Mouse (Mus musculus): Measurements from ENCODE around the gene Il17re.

Il17re gene

DNA sequence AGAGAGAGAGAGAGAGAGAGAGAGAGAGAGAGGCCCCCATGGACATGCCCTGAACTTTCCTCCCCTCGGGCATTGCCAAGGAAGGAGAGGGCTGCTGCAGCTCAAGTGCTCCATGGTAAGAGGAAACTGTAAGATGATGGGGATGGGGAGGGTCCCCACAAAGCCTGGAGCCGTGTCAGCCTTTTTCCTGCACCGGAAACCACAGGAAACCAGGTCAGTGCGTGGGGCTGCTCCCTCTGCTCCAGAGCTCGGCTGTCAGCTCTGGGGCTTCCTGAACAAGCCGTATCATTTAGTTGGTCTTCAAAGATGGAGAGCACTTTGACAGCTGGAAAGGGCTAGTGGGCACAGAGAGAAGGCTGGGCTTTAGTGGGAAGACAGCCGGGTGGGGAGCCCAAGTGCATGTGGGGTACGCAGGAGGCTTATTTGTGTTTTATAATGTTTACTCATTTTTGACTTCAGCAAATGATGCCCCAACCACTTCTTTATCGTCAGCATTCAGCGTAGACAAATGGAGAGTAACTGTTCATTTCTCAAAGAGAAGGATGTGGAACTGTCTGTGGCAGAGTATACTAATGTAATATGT lies at the start of gene Il17re:
Gene Il17re (plus strand): TSS at position 533 of the 583 bp plus-strand sequence.
- in situ Hi-C loops (cut with MboI, MseI), result no loop called here

GRCm38 (mm10) chr6:113410001-113410400 lies 48.3 kb upstream of the Il17re start:
- in situ Hi-C loops (cut with MboI, MseI), result loop anchor here (25.0 kb wide), 1 partner anchor 652 kb away; no protein-coding TSS in a partner anchor

- in situ Hi-C loops (cut with MboI, MseI), result loop anchor here (25.0 kb wide), 1 partner anchor 646 kb away; no protein-coding TSS in a partner anchor
Measured at GRCm38 (mm10) chr6:113416416-113416815, 41.9 kb upstream of the Il17re start.

GRCm38 (mm10) chr6:113418441-113419198 lies 39.7 kb upstream of the Il17re start:
- in situ Hi-C loops (cut with MboI, MseI), result loop anchor here (25.0 kb wide), 1 partner anchor 644 kb away; no protein-coding TSS in a partner anchor

DNA sequence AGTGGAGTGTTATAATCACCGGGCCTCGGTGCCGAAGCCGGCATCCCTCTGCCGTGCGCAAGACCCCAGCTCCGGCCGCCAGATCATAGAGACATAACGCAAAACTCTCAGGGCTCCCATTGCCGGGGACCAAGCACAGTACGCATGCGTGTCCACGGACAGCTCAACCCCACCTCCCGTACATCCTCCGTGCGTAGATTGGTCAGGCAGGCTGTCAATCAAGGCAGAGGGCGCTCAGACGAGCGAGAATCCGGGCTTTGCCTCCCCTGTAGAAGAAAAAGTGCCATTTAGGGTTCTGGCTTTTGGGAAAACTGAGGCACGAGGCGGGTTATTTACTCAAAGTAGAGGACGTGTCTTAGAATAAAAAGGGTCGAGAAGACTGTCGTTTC lies 39.1 kb upstream of the Il17re start, which contains the start of gene Rpusd3:
Gene Rpusd3 (minus strand): TSS at position 142 of the 389 bp plus-strand sequence.
- in situ Hi-C loops (cut with MboI, MseI), result loop anchor here (25.0 kb wide), 1 partner anchor 643 kb away; no protein-coding TSS in a partner anchor

GRCm38 (mm10) chr6:113423000-113423399 lies 35.3 kb upstream of the Il17re start:
- in situ Hi-C loops (cut with MboI, MseI), result loop anchor here (25.0 kb wide), 1 partner anchor 639 kb away; no protein-coding TSS in a partner anchor

DNA sequence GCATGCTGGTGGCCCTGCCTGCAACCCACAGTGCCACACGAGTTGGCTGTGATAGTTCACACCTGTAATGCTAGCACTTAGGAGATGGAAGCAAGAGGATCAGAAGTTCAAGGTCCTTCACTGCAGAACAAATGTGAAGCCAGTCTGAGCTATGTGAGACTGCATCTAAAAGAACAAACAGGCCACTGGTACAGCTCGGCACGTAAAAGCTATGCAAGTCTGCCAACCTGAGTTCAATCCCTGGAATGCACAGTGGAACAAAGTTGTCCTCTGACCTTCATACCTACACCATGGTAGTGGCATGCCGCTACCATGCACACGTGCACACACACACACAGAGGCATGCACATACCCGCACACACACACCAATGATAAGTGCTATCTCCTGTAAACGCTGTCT lies 34.1 kb upstream of the Il17re start:
- in situ Hi-C loops (cut with MboI, MseI), result loop anchor here (25.0 kb wide), 1 partner anchor 638 kb away; no protein-coding TSS in a partner anchor

GRCm38 (mm10) chr6:113426696-113427095 lies 31.6 kb upstream of the Il17re start:
- in situ Hi-C loops (cut with MboI, MseI), result no loop called here

DNA sequence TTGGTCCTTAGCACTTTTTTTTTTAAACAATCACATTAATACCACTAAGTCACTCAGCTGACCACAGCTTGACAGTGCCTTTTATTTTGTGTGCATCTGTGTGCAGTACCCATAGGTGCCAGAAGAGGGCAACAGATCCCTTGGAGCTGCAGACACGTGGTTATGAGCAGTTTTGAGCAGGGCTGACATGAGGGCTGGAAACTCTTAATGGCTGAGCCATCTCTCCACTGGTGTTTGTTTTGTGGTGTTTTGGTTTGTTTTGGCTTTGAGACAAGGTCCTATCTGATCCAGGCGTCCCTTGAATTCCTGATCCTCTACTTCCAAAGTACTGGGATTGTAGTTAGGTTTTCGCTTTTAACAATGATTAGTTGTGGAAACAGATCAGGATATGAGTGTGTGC lies 30.9 kb upstream of the Il17re start:
- in situ Hi-C loops (cut with MboI, MseI), result no loop called here

DNA sequence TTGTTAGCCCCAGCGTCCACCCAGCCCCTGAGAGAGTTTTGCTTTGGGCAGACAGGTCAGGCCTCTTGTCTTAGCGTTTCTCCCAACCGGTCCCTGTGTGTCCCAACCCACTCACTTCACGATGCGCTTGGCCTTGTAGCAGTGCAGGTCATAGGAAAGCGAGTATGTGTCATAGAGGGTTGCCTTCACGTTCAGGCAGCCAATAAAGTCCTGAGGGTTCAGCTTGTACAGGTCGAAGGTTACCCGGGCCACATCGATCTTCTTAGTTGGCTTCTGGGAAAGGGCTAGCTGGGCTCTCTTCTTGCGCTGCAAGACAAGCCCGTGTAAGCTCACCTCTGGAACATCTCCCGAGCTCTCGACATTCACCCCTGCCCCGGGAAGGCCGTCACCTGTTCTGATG lies 30.3 kb upstream of the Il17re start:
- in situ Hi-C loops (cut with MboI, MseI), result no loop called here

DNA sequence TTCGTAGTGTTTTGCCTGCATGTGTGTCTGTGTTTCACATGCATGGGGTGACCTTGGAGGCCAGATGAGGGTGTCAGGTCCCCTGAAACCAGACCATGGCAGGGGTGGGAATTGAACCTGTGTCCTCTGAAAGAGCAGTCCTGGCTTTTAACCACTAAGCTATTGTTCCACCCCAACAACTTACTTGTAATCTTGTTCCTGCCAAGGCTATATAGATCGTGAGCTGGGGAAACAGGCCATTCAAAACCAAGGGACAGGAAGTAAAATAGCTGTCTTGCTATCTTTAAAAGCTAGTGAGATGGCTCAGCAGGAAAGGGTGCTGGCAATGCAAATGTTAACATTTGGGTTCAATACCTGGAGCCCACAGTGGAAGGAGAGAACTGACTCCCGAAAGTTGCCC lies 28.3 kb upstream of the Il17re start:
- in situ Hi-C loops (cut with MboI, MseI), result no loop called here

DNA sequence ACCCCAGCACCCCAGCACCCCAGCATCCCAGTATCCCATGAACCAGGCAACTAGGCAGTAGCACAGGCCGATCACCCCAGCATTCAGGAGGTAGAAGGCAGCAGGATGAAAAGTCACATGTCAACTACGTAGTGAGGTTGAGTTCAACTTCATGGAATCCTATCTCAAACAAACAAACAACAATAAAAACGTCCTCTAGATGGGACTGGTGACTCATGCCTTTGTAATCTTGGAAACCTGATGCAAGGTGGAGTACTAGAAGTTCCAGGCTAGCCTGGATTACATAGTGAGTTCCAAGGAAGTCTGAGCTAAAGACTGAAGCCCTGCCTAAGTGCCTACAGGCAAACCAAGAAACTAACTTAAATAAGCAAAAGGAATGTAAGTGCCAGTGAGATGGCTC lies 27.4 kb upstream of the Il17re start:
- in situ Hi-C loops (cut with MboI, MseI), result no loop called here

GRCm38 (mm10) chr6:113431801-113432200 lies 26.5 kb upstream of the Il17re start:
- in situ Hi-C loops (cut with MboI, MseI), result no loop called here

- in situ Hi-C loops (cut with MboI, MseI), result no loop called here
Measured at GRCm38 (mm10) chr6:113433661-113434060, 24.6 kb upstream of the Il17re start.

DNA sequence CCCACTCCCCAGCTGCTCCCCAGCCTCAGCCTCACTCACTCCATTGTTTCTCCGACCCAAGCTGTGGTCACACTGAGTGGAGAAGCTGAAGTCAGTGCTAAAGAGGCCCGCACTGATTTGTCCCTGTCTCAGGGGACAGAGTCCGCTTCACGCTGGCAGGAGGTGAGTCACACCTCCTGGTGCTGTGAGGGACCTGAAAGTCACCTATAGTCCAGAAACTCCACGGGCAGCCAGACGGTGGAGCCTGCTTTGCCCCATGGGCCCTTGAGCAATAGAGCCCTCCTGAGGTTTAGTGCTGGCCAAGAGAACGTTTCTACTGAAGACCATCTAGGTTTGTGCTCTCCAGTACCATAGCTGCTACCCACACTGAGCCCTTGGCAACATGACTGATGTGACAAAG lies 23.6 kb upstream of the Il17re start:
- in situ Hi-C loops (cut with MboI, MseI), result no loop called here

DNA sequence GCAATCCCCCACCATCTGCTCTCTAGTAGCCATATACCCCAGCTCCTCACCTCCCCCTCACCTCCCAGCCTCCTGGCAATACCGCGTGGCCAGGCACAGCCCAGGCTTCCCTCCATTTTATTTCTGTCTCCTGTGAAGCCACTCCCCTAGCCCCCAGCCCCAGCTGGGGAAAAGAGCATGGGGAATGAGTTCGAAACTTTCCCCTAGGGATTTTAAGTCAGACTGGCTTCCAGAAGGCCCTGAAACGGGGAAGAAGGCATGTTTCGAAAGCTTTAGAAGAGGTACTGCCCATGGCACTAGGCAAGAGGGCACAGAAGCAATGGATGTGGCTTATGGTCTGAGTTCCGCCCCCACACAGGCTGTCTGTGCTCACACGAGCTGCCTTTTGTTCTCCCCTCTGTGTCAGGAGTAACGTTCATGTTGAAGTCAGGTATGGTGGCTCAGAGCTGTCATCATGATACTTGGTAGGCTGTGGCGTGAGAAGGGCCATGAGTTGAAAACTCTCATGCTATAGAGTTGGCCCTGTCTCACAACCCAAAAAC lies 22.5 kb upstream of the Il17re start, which contains the start of gene Cidec:
Gene Cidec (minus strand): TSS at position 97 of the 542 bp plus-strand sequence.
- in situ Hi-C loops (cut with MboI, MseI), result no loop called here

DNA sequence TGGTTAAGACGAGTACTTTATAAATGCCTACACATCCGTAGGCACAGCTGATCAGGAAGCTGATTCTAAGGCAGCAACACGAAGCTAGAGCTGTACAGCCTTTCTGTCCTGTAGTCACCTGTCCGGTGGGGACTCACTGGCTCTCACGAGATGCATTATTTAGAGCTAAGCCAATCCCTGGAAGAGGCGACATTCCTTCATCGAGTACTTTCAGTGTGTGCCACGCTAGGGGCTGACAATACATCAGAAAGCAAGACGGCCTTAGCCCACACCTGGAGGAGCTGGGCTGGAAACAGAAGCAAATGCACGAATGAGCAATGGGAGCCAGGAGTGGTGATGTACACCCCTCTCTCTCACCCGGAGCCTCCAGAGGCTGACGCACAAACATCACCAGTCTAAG lies 21.1 kb upstream of the Il17re start:
- in situ Hi-C loops (cut with MboI, MseI), result no loop called here

GRCm38 (mm10) chr6:113438721-113439430 lies 19.4 kb upstream of the Il17re start:
- in situ Hi-C loops (cut with MboI, MseI), result no loop called here

- in situ Hi-C loops (cut with MboI, MseI), result loop anchor here (5.0 to 10.0 kb wide), 2 partner anchors 87 to 524 kb away; no protein-coding TSS in a partner anchor
Measured at GRCm38 (mm10) chr6:113440686-113441085, 17.6 kb upstream of the Il17re start.

GRCm38 (mm10) chr6:113441147-113441680 lies 17.1 kb upstream of the Il17re start:
- in situ Hi-C loops (cut with MboI, MseI), result loop anchor here (5.0 to 10.0 kb wide), 2 partner anchors 86 to 524 kb away; no protein-coding TSS in a partner anchor

GRCm38 (mm10) chr6:113442087-113442441 lies 16.2 kb upstream of the Il17re start:
- in situ Hi-C loops (cut with MboI, MseI), result loop anchor here (5.0 to 10.0 kb wide), 2 partner anchors 85 to 523 kb away; no protein-coding TSS in a partner anchor
